Mouse (Mus musculus) left cerebral cortex, postnatal 25 days (tissue): ENCODE measurements at regions not wholly inside any gene's neighbourhood (a gene's known extent, or its start where the extent isn't known, plus 50 kb on each side); places are given as distances from the start of the nearest gene placed in this dataset.
A peak's percentile ranks its signal among the peaks of the same experiment; 100 is the strongest.

Experiments
- DNase-seq, 2 experiments: peaks; one replicate each; pipeline ENCODE4 v3.0.0; 2022; ENCODE audit warnings: low spot score in 2 of 2, mixed read lengths in 1 of 2
- intact Hi-C: fragments of 180-260 bp; cut with DNase I; formaldehyde crosslinking; loops from one replicate; pipeline ENCODE4 v1.15.1; 2025

- DNase-seq = no peak
- intact Hi-C loops = no loop called here
These were observed 218.8 kb downstream of the Gpr37 start for GRCm38 (mm10) chr6:25471721-25472120.

- no peak for DNase-seq
- intact Hi-C loops = no loop called here
These were observed 227.5 kb downstream of the Gpr37 start for GRCm38 (mm10) chr6:25463011-25463410.

- peak in 1 of 2 experiments; percentile 3 for DNase-seq
- intact Hi-C loops = no loop called here
These were observed 240.1 kb downstream of the Gpr37 start for GRCm38 (mm10) chr6:25450451-25450850.

GRCm38 (mm10) chr6:25449968-25450367 lies 240.6 kb downstream of the Gpr37 start:
- no peak for DNase-seq
- intact Hi-C loops = no loop called here

- intact Hi-C loops = no loop called here
- DNase-seq = no peak
These were observed 245.1 kb downstream of the Gpr37 start for GRCm38 (mm10) chr6:25445351-25445940.

GRCm38 (mm10) chr6:25444092-25444491 lies 246.4 kb downstream of the Gpr37 start:
- intact Hi-C loops = no loop called here
- no peak for DNase-seq

GRCm38 (mm10) chr6:25443681-25444080 lies 246.8 kb downstream of the Gpr37 start:
- intact Hi-C loops = no loop called here

GRCm38 (mm10) chr6:25442096-25442495 lies 248.4 kb downstream of the Gpr37 start:
- no peak for DNase-seq
- intact Hi-C loops = no loop called here

More at GRCm38 (mm10) chr6:25443681-25444080, 246.8 kb downstream of the Gpr37 start:
- DNase-seq = peak; percentile 26 to 29

GRCm38 (mm10) chr6:25437875-25438274 lies 252.7 kb downstream of the Gpr37 start:
- intact Hi-C loops = no loop called here
- DNase-seq = peak in 1 of 2 experiments; percentile 4

GRCm38 (mm10) chr6:25429047-25429446 lies 261.5 kb downstream of the Gpr37 start:
- DNase-seq = no peak
- intact Hi-C loops = no loop called here

- intact Hi-C loops = no loop called here
- DNase-seq = no peak
These were observed 271.7 kb downstream of the Gpr37 start for GRCm38 (mm10) chr6:25418820-25419219.

- DNase-seq = no peak
- intact Hi-C loops = no loop called here
These were observed 300.7 kb downstream of the Gpr37 start for GRCm38 (mm10) chr6:25389841-25390240.
